Mouse (Mus musculus) gastrocnemius, postnatal 25 days (tissue): ENCODE measurements around the gene Col27a1. TPM values are rescaled to one million over a fixed set of nuclear protein-coding genes. Genes with fewer than 3 reads are reported as not detected.

Experiments used
- DNase-seq: peaks from one replicate; pipeline ENCODE4 v3.0.0; 2022
- total RNA-seq, 2 experiments: library from RNA; stranded (reverse); gene quantifications; 1 replicate in 1 of 2; 2 replicates in 1 of 2; pipeline ENCODE4 v1.2.3; 2021

Gene Col27a1
- total RNA-seq, 2 experiments from 2014 or later: 0.92 to 0.94 TPM

GRCm38 (mm10) chr4:63225373-63225772 is 11.6 kb downstream of the Col27a1 start:
- DNase-seq: no peak

DNA sequence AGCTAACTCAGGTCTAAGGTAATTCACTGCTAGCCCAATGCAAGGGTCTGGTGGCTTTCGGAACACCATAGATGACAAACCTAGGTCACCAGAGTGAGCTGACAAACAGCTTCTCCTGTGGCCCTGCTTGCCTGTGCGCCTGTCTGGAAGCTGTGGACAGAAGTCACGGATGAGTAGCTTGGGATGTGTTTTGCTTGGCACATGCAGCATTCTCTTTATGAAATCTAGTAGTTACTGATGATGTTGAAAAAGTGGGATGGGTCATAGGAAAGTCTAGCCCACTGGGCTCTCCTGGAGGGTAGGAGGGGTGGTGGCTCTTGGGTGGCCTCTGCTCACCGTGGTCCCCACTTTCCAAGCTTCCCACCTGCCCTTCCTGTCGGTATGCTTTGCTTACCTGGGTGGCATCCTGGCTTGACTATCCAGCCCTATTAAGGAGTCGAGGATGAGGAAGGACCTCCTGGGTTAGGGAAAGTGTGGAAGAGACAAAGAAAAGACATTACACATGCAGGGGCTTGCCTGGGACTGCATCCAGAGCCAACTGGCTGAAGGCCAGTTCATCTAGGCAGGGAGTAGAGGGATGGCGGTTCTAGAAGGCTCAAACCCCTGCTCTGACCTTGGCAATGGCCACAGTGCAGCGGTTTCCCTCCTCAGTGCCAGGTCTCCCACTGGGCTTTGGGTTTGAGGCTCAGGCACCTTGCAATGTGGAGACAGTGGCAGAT is 12.5 kb downstream of the Col27a1 start:
- no peak for DNase-seq

- DNase-seq: no peak
These were observed 13.1 kb downstream of the Col27a1 start for GRCm38 (mm10) chr4:63226883-63227235.

DNA sequence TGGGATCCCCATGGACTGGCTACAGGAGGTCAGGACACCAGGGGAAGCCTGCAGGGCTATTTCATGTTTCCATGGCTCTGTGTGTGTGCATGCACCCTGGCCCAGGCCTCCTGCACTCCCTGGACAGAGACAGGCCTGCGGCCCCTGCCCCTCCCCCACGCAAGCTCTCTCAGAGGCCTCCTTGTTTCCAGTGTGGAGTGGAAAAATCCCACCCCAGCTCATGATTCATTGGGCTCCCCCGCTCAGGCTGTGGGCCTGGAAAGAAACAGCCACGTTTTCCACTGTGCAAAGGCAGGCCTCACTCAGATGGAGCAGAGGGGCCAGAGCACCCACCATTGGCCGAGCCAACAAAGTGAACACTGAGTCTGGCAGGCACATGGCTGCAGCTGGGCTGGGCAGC is 15.1 kb downstream of the Col27a1 start:
- peak; percentile 22 for DNase-seq

- DNase-seq: no peak
These were observed 16.3 kb downstream of the Col27a1 start for GRCm38 (mm10) chr4:63229991-63230581.

GRCm38 (mm10) chr4:63231121-63231520 is 17.3 kb downstream of the Col27a1 start:
- DNase-seq: peak; percentile 43

DNA sequence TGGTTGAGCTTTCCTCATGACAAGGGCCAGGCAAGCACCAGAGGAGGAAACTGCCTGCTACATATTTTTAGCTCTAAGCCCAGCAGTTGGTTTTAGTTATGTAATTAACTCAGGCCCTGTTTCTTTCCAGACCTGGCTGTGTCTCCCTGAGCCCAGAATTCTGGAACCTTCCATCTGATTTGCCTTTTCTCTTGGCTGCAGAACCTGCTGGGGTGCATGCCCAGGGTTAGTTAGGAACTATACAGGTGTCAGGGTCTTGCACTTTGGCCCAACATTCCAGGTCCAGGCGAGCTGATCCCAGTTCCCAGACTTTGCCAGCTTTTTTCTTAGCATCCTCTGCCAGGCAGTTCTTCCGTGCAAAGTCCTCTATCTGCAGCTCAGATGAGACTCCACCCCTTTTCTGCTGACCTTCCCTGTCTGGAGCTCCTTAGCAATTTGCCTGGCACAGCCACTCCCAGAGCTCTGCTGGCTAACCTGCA is 18.8 kb downstream of the Col27a1 start:
- no peak for DNase-seq

DNA sequence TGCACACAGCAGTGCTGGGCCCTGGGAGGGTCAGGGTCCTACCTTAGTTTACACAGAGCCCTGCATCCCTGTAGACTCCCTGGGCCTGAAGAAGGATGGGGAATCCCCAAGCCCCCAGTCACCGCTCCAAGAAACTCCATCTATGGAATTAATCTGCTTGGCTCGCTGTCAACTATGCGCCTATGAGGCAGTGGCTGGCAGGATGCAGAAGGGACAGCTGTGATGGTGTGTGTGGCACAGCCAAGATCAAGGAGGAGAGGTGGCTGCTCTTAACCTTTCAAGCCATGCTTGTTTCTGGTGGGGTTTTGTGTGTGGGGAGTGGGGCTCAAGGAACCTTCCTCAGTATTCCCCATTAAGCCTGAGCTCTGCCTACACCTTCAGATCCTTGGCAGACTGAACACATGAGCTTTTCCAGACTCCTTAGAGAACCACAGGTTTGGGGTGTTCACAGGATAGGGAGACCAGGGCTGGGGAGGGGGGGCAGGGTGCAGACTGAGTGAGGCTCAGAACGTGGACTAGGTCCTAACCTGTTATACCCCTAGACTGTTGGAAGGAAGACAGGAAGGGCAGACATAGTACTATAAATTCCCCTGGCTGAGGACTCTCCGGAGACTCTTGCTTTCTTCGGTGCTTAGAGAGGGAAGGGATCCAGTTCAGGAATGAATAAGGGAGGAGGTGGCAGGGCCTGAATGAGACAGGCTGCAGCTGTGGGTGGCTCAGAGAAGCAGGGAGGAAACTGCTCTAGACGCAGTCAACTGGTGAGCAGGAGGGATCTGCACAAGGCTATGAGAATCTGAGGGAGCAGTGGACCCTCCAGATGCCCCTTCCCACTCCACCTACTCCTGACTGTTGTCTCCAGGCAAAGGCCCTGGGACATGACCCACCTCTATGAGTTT is 20.0 kb downstream of the Col27a1 start:
- no peak for DNase-seq

- no peak for DNase-seq
These were observed 21.0 kb downstream of the Col27a1 start for GRCm38 (mm10) chr4:63234852-63235251.

DNA sequence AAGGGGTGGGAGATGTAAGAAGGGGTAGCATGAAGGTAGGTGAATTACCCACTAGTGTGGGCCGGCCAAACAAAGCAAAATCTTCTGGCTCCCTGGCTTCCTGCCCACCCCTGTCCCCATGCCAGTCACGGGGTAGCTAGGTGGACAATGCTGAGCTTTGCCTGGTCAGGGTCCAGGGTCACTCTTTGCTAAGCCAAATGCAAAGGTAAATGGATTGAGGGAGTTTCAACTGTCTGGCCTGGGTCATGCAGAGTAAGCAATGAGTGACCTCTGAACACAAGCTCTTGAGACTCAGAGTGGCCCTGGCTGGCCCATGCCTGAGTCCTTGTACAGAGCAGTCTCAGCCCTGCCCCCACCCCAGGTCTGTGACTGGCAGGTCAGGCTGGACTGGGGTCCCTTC is 22.4 kb downstream of the Col27a1 start:
- DNase-seq: no peak

DNA sequence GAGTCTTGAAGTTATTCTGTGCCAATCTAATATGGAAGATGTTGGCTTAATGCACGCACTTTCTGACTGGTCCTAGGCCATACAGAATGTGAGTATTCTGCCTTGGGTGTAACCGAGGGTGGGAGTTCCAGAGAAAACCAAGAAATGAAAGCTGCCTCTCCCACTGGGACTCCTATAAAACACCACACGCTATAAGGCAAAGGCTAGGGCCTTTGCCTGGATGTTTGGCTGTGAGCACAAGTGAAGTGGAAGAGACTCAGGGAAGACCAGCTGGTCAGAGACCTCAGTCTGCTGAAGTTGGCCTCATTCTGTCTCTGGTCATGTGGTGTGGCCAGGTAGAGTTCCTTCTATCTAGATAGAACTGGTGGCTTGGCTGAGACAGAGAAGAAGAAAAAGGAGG is 23.4 kb downstream of the Col27a1 start:
- DNase-seq: no peak

GRCm38 (mm10) chr4:63238141-63238540 is 24.3 kb downstream of the Col27a1 start:
- DNase-seq: no peak

- DNase-seq: no peak
These were observed 24.9 kb downstream of the Col27a1 start for GRCm38 (mm10) chr4:63238722-63239121.

- no peak for DNase-seq
These were observed 27.2 kb downstream of the Col27a1 start for GRCm38 (mm10) chr4:63241031-63241430.

DNA sequence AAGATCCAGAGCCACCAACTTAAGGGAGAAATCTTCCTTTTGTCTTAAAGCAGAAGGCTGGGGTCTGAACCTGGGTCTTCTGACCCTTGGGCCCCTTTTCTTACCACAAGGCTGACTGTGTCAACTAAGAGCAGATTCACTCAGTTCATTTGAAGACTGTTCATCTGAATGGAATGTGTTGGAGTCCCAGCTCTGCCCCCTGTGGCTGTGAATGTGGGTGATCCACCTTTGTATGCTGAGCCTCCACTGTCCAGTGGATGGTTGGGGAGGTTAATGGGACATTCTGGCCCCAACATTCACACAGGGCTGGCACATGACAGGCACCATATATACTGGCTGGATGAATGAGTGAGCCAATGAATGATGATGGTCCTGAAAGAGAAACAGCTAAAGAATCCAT is 34.2 kb downstream of the Col27a1 start:
- DNase-seq: no peak

DNA sequence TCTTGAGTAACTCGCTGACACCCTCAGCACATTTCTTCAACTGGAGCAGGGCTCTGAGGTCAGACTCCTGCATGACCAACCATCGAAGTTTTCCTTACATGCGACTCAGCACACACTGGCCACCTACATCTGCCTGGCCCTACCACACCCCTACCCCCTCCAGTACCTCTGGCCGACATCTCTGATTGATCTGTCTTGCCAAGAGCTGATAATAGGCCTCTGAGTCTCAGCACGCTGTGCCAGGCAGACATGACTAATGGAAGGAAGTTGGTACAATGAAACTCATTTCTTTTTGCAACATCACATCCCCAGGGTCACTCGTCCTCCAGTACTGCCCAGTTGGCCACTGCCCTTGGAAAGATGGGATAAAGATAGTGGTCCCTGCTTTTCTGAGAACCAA is 35.1 kb downstream of the Col27a1 start:
- DNase-seq: no peak

DNA sequence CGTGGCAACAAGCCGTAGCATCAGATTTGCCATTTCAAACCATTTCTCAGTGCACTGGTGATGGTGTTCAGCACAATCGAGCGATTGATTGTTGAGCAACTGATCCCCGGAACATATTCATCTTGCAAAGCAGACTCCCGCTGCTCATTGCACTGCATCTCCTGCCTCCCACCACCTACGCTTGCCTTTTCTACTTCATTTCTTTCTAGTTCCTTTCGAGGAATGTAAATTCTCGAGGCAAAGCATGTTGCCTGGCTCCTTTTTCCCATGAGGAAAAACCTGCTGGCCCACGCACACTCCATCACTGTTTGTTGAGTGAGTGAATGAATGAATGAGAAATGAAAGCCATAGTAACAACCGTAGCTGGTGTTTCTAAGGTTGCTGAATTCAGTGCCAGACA is 38.0 kb downstream of the Col27a1 start:
- no peak for DNase-seq

- peak; percentile 83 for DNase-seq
These were observed 39.9 kb downstream of the Col27a1 start for GRCm38 (mm10) chr4:63253716-63254115.

DNA sequence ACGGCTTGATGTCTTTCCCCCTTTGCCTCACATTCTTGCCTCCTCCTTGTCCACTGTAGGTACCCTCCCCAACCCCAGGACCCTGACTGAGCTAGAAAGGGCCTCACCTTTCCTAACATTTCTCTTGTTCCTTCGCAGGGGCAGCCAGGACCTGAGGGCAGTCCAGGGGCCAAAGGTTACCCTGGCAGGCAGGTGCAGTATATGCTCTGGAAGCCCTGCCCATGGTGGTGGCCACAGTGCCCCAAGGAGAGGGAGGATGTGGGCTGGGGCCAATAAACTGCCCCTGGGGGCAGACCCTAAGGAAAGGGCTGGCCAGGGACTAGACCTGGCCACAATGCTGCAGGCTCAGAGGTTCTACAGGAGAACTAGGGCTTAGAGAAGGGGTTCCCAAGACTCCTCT is 40.3 kb downstream of the Col27a1 start:
- DNase-seq: no peak

- DNase-seq: no peak
These were observed 42.6 kb downstream of the Col27a1 start for GRCm38 (mm10) chr4:63256371-63256770.

- no peak for DNase-seq
These were observed 43.5 kb downstream of the Col27a1 start for GRCm38 (mm10) chr4:63257346-63257745.

GRCm38 (mm10) chr4:63258096-63258495 is 44.3 kb downstream of the Col27a1 start:
- no peak for DNase-seq

DNA sequence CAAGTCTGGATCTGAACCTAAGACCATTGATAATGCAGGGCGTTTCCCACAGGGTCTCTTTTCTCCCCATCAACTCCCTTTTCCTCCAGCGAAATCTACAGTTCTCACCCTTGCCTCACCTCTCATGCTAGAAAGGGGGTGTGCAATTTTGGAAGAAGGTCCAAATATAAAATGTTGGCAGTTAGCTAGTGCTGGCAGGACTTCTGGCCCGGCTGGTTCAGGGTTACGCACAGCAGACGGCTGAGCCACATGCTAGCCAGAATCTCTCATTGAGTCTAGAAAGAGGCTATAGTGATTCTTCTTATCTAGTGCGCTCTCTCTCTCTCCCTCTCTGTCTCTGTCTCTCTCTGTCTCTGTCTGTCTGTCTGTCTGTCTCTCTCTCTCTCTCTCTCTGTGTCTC is 45.3 kb downstream of the Col27a1 start:
- DNase-seq: no peak
